Mouse (Mus musculus): ENCODE measurements around the gene Eif3b.
"Not testable (repeated sequence)": the region's sequence is repeated elsewhere in the genome, so short reads cannot be mapped to it uniquely, and the experiment has no call there.

Gene Eif3b

DNA sequence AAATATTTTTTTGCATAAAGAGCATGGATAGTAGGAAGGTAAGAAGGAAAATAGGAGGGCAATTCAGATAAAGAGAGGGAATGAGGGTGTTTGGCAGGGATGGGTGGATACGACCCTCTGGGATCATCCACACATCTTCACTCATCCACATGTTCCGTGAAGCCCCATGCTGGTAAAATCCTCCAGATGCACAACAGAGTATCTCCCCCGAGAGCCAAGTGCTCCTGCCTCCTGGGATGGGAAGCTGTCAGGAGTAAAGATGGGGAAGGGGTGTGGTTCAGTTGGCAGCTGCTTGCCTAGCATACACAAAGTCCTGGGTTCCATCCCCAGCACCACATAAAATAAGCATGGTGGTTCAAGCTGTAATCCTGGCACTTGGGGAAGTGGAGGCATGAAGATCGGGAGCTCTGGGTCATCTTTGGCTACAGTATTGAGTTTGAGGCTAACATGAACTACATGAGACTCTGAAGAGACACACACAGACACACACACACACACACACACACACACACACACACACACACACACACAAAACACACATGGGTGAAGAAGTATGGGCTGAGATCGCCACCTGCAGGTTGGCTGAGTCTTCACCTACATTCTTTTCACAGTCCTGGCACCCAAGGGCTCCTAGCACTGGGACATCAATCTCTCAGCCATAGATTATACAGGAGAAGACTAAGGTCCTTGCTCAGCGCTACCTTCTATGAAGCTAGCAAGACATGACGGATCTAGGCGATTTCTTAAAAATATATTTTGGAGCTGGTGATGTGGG lies 22.8 kb upstream of the Eif3b start:
- DNase-seq: no peak

DNA sequence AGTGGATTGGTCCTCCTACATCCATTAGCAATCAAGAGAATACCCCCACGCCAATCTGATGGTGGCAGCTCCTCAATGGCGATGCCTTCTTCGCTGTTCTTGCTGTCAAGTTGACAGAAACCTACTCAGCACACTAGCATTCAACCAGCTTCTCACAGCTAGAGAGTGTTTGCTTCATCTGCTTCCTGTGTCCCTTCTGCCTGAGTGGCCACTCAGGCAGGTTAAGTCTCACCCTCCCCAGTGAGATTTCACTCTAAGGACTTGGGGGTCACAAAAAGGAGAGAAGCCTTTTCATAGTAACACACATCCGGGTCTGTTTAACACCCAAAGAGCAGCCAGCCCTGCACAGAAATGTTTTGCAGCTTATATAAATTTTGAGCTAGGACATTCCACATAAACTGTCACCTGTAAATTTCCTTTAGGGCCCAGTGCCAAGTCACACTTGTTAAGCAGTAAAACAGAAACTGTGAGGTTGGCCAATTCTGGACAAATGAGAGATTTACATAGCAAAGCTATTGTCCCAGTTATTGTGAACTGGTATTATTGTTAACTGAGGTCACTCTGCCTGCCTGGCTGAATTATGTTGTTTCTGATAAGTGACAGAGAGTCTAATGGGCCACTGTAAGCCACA lies 16.4 kb upstream of the Eif3b start:
- DNase-seq: no peak

- DNase-seq: no peak
Observed at GRCm38 (mm10) chr5:140405126-140405525, 14.0 kb upstream of the Eif3b start.

DNA sequence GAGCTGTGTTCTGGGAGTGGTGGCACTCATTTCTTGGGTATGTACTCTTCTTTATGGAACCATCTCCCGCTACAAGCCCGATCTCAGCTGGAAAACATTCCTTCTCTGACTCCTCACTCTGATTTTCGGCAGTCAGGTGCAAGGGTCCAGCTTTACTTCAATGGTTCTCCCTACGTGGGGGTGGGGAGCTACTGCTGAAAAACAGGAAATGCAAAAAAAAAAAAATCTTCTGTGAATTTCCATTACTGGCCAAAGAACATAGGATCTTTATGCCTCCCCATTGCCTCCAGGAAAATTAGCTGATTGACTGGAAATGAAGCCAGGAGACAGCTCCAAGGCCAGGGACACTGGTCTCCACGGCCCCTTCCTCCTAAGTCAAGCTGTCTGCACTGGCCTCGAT lies 12.5 kb upstream of the Eif3b start:
- DNase-seq: no peak

- no peak for DNase-seq
Observed at GRCm38 (mm10) chr5:140408801-140409200, 10.3 kb upstream of the Eif3b start.

- peak; percentile 45 for DNase-seq
Observed at GRCm38 (mm10) chr5:140411339-140411738, 7.8 kb upstream of the Eif3b start.

- DNase-seq: no peak
Observed at GRCm38 (mm10) chr5:140414647-140415046, 4.5 kb upstream of the Eif3b start.

DNA sequence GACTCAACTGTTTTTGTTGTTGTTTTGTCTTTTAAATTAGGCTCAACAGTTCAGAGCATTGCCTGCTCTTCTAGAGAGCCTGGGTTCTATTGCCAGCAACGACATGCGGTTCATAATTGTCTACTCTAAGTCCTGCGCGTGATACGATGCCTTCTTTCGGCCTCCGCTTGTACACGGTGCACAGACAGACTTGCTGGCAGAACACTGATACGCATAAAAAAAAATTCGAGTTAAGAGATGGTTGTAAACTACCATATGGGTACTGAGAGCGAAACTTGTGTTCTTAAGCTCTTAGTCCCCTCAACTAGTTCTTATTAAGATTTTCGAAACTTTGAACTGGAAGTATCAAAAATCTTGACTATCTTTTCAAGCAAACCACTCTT lies 1.0 kb upstream of the Eif3b start:
- no peak for DNase-seq

- peak; percentile 29 for DNase-seq
Observed at GRCm38 (mm10) chr5:140419442-140420080, 433 bp downstream of the Eif3b start.

GRCm38 (mm10) chr5:140420616-140421015 lies 1.5 kb downstream of the Eif3b start:
- DNase-seq: no peak

DNA sequence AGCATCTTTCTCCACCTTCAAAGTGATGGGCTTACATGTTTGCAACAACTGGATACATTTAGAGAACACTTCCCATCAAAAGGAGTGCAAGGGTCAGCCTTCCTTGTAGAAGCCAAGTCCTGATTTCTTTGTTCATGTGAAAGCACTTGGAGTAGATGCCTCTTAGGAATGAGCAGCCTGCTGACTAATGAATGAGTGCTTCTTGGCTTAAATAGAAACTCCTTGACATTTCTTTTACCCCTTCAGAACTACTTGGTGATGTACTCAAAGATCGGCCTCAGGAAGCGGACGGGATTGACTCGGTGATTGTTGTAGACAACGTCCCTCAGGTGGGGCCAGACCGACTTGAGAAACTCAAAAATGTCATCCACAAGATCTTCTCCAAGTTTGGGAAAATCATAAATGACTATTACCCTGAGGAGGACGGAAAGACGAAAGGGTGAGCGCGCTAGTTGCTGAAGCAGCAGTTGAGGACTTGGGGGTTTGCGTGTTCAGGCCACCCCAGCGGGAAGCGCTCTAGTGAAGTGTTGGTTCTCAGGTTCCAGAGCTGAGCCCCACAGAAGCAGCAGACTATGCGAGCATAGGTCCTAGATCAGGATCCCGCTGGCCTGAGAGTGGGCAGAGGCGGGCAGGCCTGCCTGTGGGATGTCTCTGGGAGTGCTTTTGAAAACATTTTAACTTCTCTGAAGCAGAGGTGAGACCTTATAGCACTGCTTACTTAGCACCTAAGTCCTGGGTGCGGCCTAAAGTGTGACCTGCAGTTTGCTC lies 6.1 kb downstream of the Eif3b start:
- DNase-seq: no peak

DNA sequence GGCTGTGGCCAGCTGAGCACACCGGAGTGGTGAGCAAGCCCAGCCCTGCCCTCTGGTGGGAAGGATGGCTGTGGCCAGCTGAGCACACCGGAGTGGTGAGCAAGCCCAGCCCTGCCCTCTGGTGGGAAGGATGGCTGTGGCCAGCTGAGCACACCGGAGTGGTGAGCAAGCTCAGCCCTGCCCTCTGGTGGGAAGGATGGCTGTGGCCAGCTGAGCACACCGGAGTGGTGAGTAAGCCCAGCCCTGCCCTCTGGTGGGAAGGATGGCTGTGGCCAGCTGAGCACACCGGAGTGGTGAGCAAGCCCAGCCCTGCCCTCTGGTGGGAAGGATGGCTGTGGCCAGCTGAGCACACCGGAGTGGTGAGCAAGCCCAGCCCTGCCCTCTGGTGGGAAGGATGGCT lies 20.0 kb downstream of the Eif3b start:
- DNase-seq: not testable (repeated sequence)

- DNase-seq: peak; percentile 49
Observed at GRCm38 (mm10) chr5:140441406-140441805, 22.3 kb downstream of the Eif3b start.

DNA sequence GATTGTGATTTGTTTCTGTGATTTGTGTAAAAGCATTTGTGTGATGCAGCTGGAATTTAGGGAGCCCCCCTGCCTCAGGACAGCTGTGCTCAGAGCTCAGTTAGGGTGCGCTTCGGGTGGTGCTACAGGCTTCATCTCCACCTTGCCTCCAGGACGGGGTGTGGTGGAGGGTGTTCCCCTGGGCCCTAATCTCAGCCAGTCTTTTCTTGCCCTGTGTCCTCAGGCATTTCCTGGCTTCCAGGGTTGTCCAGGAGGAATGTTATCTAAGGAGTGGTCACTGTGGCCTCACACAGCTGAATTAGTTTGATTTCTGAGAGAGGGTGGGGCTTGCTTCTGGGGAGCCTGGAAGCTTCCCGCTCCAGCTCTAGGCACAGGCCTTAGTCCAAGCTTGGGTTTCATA lies 24.9 kb downstream of the Eif3b start:
- DNase-seq: no peak

DNA sequence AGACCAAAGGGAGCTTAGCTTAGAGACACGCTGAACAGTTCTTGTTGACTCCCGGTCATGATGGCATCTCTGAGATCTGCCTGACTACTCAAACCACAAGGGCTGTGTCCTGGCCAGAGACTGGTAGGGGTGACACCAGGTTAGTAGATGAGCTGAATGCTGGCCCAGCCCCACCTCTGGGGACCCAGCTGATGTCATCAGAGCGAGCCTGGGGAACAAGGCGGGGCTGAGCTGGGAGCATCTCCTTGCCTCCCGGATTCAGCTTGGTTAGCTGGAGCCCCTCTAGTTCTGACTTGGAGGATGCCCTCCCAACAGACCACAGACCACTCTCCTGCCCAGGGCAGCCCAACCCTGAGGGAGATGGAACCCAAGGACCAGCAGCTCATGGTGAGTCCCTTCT lies 26.2 kb downstream of the Eif3b start, which contains the start of gene Gm4869:
Gene Gm4869, plus strand, starts transcription at position 301 of the 400 bp plus-strand sequence.
- DNase-seq: no peak

GRCm38 (mm10) chr5:140446054-140446453 lies 26.9 kb downstream of the Eif3b start:
- no peak for DNase-seq

GRCm38 (mm10) chr5:140454488-140454887 lies 35.4 kb downstream of the Eif3b start:
- DNase-seq: no peak

DNA sequence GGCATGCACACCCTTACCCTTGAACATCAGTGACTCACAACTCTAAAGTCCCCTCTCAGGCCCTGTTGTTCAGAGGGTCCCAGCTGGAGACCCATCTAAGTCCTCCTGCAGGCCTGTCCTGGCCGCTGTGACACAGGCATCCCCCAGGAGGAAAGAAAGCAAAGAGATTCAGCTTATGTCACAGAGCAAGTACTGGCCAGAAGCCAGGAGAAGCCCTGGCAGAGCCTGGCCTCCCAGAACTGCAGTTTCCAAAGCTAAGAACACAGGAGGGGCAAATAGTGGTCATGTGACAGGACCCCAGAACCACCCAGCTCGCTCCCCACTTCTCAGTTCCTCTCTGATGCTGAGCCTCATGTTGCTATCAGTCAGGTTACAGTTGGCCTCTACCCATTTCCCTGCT lies 36.3 kb downstream of the Eif3b start:
- no peak for DNase-seq

GRCm38 (mm10) chr5:140461476-140461875 lies 42.3 kb downstream of the Eif3b start:
- DNase-seq: no peak

DNA sequence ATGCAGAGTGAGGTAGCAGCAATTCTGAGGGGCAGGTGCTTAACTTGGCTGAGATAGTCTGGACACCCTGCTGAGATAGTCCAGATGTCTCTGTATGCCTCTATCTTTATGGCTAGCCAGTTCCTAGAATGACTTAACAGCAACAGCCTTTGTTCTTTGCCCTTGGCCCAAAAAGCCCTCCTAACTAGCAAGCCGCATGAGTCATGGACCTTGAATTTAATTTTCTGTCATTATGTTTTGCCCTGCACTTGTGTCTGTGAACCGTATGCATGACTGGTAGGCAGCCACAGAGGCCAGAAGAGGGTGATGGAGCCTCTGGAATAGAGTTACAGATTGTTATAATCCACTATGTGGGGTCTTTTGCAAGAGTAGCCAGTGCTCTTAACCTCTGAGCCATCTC lies 44.0 kb downstream of the Eif3b start:
- DNase-seq: not testable (repeated sequence)

DNA sequence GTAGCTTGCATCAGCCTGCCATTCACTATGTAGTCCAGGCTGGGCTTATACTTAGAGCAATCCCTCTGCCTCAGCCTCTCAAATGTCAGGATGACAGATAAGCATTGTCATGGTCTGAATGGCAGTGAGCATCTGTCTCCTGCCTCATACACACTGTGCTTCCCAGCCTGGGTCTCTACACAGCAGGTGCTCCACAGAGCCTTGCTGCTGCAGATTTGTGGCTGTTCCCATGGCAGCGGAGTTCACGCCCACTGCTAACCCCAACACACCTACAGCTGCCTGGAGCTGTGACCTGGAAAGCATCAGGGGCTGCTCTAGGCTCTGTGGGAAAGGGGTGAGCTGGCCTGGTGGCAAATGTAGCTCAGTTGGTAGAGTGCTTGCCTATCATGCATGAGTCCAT lies 45.8 kb downstream of the Eif3b start:
- DNase-seq: no peak

DNA sequence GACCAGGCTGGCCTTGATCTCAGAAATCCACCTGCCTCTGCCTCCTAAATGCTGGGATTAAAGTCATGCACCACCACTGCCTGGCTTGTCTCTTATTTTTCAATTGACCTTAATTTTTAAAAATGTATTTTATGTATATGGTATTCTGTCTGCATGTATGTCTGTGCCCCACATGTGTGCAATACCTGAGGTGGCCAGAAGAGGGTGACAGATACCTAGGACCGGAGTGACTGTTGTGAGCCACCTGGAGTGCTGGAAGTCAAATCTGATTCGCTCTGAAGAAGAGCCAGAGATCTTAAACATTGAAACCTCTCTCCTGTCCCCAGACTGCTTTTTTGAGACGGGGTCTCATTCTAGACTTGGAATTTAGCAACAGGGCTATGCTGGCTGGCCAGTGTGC lies 53.2 kb downstream of the Eif3b start:
- DNase-seq: no peak

DNA sequence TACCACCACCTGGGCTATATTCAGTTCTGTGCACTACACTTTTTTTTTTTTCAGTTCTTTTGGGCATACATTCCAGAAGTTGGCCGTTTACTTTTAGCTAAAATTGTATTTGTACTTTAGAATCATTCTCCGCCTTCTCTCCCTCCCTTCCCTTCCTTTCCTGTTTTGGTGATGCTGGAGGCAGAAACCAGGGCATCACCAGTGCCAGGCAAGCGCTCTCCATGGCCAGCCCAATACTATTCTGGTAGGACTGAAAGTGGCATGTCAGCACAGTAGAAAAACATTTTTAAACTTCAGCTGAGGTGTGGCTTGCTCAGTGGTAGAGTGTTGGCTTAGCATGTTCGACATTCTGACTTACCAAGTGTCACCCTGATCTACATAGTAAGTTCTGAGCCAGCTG lies 62.3 kb downstream of the Eif3b start:
- DNase-seq: no peak

All from cerebellum, adult 9-10 months (tissue).